Mouse (Mus musculus) cortical plate, adult 2 months (tissue): ENCODE results near the gene Fhit. TPM values are rescaled to one million over a fixed set of nuclear protein-coding genes. Genes with fewer than 3 reads are reported as not detected.

ENCODE experiments used
- H3K27ac ChIP-seq: fragments of 200-500 bp; 2 replicates; pipeline ENCODE4 v1.5.1; 2012; ENCODE audit warnings: low read length, control low read depth, inconsistent platforms; ENCODE audit not compliant: insufficient read depth
- H3K4me1 ChIP-seq: fragments of 200-500 bp; 2 replicates; pipeline ENCODE4 v1.6.1; 2011; ENCODE audit warnings: low read length; ENCODE audit not compliant: control insufficient read depth, insufficient read depth
- H3K4me3 ChIP-seq: fragments of 200-500 bp; 2 replicates; pipeline ENCODE4 v1.5.1; 2011; ENCODE audit warnings: mild to moderate bottlenecking, low read length, control low read depth; ENCODE audit not compliant: insufficient read depth
- CTCF ChIP-seq: fragments of 200-500 bp; IDR thresholded peaks from 2 replicates; pipeline ENCODE4 v1.5.1; 2011; ENCODE audit warnings: mild to moderate bottlenecking, control low read depth, low read length; ENCODE audit not compliant: insufficient read depth; ENCODE audit errors: extremely low read depth
- POLR2A ChIP-seq: fragments of 200-500 bp; IDR thresholded peaks from 2 replicates; pipeline ENCODE4 v1.6.1; 2011; ENCODE audit warnings: mild to moderate bottlenecking, low read length, control low read depth; ENCODE audit not compliant: insufficient read depth; ENCODE audit errors: extremely low read depth
- polyA plus RNA-seq: library from polyadenylated mRNA; depleted of rRNA; stranded (reverse); fragments of >200 nt; gene quantifications from 2 replicates; pipeline ENCODE4 v1.2.3, GENCODE M21; 2012

Gene Fhit
- polyA plus RNA-seq, 1 experiment: 7.7 TPM

- Histone ChIP-seq H3K4me1 (no peaks in the 10 kb centered on the region), H3K27ac (no peak overlapping the region), H3K4me3 (no peak overlapping the region)
- TF ChIP-seq POLR2A (no peak), CTCF (no peak)
Measured at GRCm38 (mm10) chr14:10345905-10346304, 815.9 kb downstream of the Fhit start.

- Histone ChIP-seq H3K4me1 (no peaks in the 10 kb centered on the region), H3K4me3 (no peak overlapping the region), H3K27ac (no peak overlapping the region)
- no peak for TF ChIP-seq CTCF
- TF ChIP-seq POLR2A: no peak
Measured at GRCm38 (mm10) chr14:10344064-10344463, 817.8 kb downstream of the Fhit start.

- Histone ChIP-seq H3K4me1 (no peaks in the 10 kb centered on the region), H3K27ac (no peak overlapping the region), H3K4me3 (no peak overlapping the region)
- no peak for TF ChIP-seq POLR2A
- no peak for TF ChIP-seq CTCF
Measured at GRCm38 (mm10) chr14:10316764-10317163, 845.1 kb downstream of the Fhit start.

GRCm38 (mm10) chr14:10312190-10312589, 849.6 kb downstream of the Fhit start:
- no peaks in the 10 kb centered on the region for H3K4me1 ChIP-seq
- no peak overlapping the region for H3K27ac ChIP-seq
- no peak overlapping the region for H3K4me3 ChIP-seq
- TF ChIP-seq POLR2A: no peak
- TF ChIP-seq CTCF: no peak

- H3K27ac ChIP-seq: no peak overlapping the region
- TF ChIP-seq CTCF (no peak), POLR2A (no peak)
- no peak overlapping the region for H3K4me3 ChIP-seq
- H3K4me1 ChIP-seq: no peaks in the 10 kb centered on the region
Measured at GRCm38 (mm10) chr14:10305286-10305685, 856.5 kb downstream of the Fhit start.

GRCm38 (mm10) chr14:10301497-10301896, 860.3 kb downstream of the Fhit start:
- H3K27ac ChIP-seq: no peak overlapping the region
- TF ChIP-seq POLR2A: no peak
- TF ChIP-seq CTCF: no peak
- H3K4me3 ChIP-seq: no peak overlapping the region
- no peaks in the 10 kb centered on the region for H3K4me1 ChIP-seq

- Histone ChIP-seq H3K27ac (no peak overlapping the region), H3K4me3 (no peak overlapping the region), H3K4me1 (no peaks in the 10 kb centered on the region)
- TF ChIP-seq POLR2A (no peak), CTCF (no peak)
Measured at GRCm38 (mm10) chr14:10300914-10301313, 860.9 kb downstream of the Fhit start.

GRCm38 (mm10) chr14:10299030-10299429, 862.8 kb downstream of the Fhit start:
- no peak for TF ChIP-seq CTCF
- TF ChIP-seq POLR2A: no peak

GRCm38 (mm10) chr14:10289043-10289442, 872.8 kb downstream of the Fhit start:
- no peak for TF ChIP-seq CTCF
- TF ChIP-seq POLR2A: no peak
- no peaks in the 10 kb centered on the region for H3K4me1 ChIP-seq
- no peak overlapping the region for H3K4me3 ChIP-seq
- H3K27ac ChIP-seq: no peak overlapping the region

More at GRCm38 (mm10) chr14:10299030-10299429, 862.8 kb downstream of the Fhit start:
- Histone ChIP-seq H3K27ac (no peak overlapping the region), H3K4me1 (no peaks in the 10 kb centered on the region), H3K4me3 (no peak overlapping the region)

GRCm38 (mm10) chr14:10286027-10286426, 875.8 kb downstream of the Fhit start:
- TF ChIP-seq POLR2A (no peak), CTCF (no peak)
- Histone ChIP-seq H3K27ac (no peak overlapping the region), H3K4me3 (no peak overlapping the region), H3K4me1 (no peaks in the 10 kb centered on the region)

GRCm38 (mm10) chr14:10228708-10229107, 933.1 kb downstream of the Fhit start:
- no peak overlapping the region for H3K27ac ChIP-seq
- TF ChIP-seq CTCF (no peak), POLR2A (no peak)
- H3K4me3 ChIP-seq: no peak overlapping the region
- H3K4me1 ChIP-seq: no peaks in the 10 kb centered on the region
